Mouse (Mus musculus) fat pad, adult 2 months (tissue): ENCODE results near the gene Top3b.
"Not testable (repeated sequence)": the region's sequence is repeated elsewhere in the genome, so short reads cannot be mapped to it uniquely, and the experiment has no call there.

Experiments
- DNase-seq: peaks from one replicate; pipeline ENCODE4 v3.0.0-alpha.2; 2011; ENCODE audit warnings: low read depth, low spot score; ENCODE audit errors: extremely low read depth

Gene Top3b

DNA sequence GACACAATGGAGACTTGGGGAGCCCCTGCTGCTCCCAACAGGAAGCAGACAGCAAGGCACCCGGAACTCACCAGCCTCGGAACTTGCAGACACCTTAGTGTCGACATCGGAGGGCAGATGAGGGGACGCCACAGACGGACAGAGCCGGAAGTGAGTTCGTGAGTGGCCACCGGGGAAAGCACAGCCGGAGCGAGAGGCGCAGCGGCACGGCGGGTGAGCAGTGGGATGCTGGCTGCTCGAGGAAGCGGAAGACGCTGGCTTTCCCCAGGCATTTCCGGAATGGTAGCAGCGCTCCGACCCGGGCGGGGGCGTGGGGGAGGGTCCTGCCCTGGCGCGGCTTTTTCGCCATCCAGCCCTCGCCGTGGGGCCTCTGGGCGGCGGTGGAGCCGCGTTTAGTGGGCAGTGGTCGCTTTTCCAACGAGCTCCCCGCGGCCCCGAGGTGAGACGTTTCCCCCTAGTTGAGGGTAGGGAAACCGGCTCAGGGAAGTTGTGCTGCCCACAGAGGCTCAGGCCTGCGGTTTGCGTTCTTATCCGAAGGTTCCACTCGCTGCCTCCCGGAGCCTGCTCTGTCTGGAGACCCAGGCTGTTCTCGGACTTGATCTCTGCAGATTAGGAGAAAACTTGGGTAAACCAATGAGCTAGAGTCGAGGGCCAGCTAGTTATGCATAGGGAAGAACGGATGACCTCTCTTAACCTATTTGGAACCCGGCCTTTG, at the start of gene Top3b, which contains the start of gene Vpreb1:
Gene Top3b, plus strand, starts transcription at position 120 of the 715 bp plus-strand sequence.
Gene Vpreb1, minus strand, starts transcription at position 227 of the 715 bp plus-strand sequence.
- DNase-seq, result peak; percentile 36

DNA sequence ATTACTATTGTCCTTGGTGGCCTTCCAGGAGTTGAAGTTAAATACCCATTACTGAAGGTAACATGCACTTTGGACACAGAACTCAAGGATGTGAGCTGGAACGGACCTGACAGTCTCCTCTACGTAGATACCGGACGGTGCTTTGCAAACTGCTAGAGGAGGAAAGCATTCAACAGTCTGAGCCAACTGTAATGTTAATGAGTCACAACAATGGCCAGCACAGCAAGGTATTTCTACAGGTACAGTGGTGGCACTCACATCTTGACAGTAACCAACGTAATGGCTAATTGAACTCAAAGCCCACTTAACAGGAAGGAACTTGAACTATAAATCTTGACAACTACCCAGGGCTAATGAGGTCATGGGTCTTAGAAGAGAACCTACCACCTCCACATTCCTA, 45.1 kb upstream of the Top3b start:
- no peak for DNase-seq

DNA sequence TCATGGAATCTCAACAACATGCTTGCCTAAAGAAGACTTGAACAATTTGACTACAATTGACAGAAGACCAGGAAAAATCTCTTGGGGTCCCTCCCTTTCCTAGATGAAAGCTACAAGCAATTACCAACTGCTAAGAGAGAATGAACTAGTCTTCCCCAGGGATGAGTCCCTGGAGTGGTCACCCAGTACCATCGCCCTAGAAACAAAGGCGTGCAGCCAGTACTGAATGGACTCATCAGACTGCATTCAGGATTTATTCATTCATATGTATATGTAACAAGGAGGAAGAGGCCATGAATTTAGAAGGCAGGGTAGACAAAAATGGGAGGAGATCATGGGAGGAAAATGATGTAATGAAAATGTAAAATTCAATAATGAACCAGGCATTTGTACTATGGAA, 44.3 kb upstream of the Top3b start:
- DNase-seq, result no peak

DNA sequence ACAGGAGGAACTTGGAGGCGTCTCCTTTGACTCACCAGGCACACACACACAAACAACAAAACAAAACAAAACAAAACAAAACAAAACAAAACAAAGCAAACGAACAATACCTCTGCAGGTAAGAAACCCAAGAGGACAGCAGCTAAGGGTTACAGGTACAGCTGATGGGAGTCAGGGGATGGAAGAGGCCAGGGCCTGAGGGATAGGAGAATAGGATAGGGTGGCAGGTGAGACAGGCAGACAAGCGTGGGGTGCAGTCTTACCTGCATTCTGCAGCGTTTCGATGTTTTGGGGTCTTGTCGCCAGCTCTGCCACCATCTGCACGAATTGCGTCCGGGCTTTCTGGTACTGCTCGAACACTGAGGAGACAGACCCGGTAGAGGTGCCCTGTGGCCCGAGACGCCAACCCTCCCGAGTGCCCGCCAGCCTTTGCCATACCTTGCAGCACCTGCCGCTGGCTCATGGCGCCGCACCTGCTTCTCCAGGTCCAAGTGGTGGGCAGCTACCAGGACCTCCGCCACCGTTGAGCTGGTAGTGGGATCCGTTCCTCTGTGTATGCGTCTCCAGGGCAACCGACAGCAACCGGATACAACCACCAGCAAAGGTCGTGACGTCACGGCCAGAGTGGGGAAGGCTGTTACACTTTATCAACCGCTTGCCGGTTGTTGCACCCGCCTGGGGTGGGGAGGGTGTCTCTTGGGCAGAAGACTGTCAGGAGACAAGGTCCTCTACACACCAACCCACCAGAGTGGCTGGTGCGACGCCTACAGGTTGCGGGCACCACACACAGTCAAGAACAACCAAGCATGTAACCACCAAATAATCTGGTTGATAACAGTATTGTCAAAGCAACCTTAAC, 41.5 kb upstream of the Top3b start, which contains the start of gene Spag6l:
Gene Spag6l, minus strand, starts transcription at position 700 of the 859 bp plus-strand sequence.
- DNase-seq, result no peak

DNA sequence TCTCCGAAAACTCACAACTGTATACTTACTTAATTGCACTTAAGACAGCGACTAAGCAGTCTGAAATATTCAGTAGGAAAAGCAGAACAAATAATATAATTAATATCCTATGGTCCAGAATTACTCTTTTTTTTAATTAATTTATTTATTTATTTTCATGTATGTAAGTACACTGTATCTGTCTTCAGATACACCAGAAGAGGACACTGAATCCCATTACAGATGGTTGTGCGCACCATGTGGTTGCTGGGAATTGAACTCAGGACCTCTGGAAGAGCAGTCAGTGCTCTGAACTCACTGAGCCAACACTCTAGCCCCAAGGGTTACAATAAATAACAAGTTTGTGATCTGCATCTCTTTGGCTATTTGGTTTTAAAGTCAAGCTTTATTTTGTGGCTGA, 40.9 kb upstream of the Top3b start:
- no peak for DNase-seq

DNA sequence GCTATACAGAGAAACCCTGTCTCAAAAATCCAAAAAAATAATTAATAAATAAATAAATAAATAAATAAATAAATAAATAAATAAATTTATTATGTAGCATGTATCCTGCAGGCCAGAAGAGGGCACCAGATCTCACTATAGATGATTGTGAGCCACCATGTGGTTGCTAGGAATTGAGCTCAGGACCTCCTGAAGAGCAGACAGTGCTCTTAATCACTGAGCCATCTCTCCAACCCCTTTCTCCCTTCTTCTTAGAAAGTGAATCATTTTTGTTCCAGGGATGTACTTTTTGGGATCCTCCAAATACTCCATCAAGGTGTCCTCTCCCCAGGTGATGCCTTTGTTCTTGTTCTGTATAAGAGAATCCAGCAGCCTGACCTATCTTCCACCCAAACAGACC, 21.3 kb upstream of the Top3b start:
- no peak for DNase-seq

DNA sequence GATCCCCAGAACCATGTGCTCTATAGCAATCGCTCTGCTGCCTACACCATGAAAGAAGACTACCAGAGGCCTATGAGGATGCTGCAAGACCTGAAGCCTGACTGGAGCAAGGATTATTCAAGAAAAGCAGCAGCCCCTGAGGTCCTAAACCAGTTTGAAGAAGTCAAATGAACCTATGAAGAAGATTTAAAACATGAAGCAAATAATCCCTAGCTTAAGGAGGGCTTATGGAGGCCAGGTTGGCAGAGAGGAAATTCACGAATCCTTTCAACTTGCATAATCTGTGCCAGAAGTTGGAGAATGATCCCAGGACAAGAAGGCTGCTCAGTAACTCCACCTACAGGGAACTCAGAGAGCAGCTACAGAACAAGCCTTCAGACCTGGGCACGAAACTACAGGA, 18.1 kb upstream of the Top3b start:
- DNase-seq, result peak; percentile 83

DNA sequence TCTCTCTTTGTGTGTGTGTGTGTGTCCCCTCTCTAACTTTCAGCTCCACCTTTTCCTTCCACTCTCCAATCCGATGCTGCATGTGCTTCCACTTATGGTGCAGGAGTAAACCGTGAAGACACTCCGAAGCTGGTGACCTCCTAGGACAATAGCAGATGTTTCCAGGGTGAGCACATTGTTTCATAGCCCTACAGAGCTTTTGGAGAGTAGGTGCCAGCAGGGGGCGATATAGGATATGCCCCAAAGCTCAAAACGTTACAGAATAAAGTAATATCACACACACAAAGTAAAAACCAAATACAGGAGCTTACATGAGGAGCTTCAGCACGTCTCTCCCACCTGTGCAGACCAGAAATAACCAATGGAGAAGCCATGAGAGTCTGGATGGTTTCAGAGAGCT, 15.7 kb upstream of the Top3b start:
- no peak for DNase-seq

DNA sequence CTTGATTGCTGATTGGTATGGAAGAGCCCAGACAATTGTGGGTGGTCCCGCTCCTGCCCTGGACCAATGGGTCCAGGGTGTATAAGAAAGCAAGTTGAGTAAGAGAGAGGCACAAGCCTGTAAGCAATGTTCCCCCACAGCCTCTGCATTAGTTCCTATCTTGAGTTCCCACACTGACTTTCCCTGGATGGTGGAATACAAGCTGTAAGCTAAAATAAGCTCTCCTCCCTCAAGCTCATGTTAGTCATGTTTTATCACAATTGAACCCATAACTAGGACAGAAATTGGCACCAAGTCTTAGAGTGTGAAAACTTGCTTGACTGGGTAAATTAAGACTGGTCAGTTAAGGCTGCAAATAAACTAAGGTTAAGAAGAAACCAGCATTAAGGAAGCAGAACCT, 15.0 kb upstream of the Top3b start:
- DNase-seq, result no peak

DNA sequence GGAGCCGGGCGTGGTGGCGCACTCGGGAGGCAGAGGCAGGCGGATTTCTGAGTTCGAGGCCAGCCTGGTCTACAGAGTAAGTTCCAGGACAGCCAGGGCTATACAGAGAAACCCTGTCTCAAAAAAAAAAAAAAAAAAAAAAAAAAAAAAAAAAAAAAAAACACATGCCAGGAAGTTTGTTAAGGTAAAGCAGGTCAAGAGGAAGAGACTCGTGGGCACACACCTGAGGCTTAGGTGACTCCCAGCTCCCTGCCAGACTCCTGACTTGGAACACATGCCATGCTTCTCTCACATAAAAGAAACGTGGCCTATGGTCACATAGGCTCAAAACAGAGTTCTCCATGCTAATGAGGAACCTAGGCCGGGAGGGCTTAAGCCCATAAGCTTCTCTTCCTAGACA, 14.5 kb upstream of the Top3b start:
- DNase-seq, result not testable (repeated sequence)

DNA sequence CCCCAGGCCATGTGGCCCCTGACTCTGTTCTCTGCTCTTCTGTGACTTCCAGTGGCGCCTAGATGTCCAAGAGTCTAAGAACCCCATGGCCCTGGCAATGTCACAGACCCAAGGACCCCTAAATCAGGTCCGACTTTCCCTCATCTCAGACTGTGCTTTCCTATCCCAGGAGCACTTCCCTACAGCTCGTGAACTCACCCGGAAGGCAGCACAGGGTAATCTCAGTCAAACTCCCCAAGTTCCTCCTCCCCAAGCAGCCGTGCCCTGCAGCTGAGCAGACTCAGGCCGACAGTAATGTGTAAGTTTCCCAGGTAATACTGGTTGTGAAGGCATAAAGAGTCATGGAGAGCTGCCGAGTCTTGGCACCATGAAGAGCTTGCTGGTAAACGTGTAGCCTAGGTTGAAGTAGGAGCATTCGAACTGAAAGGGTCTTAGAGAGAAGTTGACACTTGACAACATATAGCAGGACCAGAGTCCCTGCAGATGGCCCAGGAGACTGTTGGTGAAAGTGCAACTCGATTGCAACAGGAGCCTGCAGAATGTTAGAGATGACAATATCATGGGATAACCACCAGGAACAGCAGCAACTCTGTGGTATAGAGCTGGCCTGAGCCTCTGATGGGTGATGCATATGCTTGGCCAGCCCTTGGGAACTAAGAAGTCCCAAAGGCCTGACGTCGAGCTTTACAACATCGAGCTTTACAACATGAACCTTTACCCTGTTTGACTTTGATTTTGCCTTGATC, 13.6 kb upstream of the Top3b start:
- DNase-seq, result no peak

DNA sequence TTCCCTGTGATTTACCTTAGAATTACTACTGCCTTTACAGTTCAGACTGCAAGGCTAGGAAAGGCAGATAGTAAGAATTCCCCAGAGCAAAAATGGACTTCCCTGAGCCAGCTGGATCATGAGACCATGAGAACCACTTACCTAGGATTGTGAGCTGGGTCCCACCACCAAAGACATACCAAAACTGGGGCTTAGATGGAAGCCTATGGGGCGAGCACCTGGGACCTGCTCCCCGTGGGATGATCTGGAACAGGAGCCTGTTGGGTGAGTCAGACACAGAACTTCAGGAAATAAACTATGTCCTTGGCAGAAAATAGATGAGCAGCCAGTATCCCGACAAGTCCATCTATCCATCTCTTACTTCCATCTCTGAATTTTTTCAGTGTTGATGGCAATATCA, 8.2 kb upstream of the Top3b start:
- no peak for DNase-seq

DNA sequence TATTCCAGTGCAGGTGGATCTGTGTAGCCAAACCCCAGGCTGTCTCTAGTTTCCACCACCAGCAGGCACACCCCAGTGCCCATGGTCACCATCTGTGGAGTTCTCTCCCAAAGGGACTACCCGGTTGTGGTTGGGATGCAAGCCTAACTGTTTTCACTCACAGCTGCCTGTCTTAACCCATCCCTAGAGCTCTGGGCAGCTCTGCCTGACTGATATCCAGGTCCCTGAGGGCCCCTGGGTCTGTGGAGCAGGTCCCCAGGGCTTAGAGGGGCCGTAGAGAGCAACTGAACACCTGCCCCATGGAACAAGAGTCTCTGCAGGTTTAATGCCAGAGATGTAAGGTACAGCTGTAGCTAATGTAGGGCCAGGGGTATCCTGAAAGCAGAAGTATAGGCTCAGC, 6.6 kb upstream of the Top3b start, which contains the start of gene Igll1:
Gene Igll1, minus strand, starts transcription at position 8 of the 400 bp plus-strand sequence.
- no peak for DNase-seq

DNA sequence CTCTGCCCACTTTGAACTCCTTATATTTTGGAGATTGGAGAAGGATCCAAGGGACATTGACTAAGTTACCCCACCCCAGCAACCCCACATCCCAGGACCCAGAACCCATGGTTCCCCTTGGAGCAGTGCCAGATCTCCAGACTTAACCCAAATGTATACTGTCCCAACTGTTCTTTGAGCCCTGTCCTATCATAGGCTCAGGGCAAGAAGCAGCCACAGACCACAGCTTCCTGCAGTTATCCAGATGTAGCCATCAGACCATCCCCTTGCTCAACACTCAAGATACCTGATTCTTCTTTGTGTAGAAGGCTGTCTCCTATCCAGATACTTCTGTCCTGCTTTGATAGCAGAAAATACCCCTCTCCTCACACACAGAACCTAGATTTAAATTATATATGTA, 5.3 kb upstream of the Top3b start:
- no peak for DNase-seq

DNA sequence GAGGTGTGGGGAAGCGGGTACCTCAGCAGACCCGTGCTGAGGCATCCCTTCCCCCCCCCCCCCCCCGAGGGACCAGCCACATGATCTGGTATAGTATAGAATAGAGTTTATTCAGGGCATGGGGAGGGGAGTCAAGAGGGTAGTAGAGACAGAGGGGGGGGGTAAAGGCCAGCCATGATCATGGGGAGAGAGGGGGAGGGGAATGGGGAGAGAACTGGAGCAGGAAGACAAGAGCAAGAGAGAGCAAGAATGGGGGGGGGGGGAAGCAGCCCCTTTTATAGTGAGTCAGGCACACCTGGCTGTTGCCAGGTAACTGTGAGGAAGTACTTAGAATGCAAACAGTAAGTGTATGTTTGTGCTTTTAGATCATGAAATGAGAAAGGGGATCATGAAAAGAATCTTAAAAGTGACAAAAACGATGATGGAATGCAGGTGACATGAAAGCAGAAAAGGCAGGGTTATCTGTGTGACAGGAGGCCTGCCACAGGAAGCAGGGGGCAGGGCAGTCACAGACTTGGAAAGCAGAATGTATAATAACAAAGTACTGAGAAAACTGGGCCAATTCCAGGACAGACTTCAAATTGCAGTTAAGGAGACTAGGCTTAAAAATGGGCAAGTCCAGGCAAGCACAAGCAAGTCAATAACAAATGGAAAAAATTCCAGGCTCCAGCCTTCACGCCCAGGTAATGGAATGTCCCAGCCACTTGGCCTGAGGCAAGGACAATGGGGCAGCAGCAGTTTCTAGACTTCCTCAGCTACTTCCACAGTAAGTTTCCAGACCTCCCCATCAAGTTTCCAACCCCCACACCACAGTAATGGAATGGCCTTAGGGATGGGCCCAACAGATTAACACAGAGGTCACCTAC, 4.6 kb upstream of the Top3b start:
- DNase-seq, result peak; percentile 69

DNA sequence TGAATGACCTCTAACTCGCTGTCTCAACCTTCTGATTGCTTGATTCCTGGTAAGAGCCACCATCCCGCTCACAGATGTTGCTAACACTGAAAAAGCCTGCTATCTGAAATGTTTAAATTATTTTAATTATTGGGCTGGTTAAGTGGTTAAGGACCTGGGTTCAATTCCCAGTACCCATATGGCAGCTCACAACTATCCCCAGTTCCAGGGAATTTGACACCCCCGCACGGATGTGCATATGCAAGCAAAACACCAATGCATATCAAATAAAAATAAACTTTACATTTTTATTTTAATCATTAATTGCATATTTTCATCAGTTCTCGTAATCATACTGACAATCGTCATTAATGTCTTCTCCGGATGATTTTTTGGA, 307 bp upstream of the Top3b start:
- no peak for DNase-seq

DNA sequence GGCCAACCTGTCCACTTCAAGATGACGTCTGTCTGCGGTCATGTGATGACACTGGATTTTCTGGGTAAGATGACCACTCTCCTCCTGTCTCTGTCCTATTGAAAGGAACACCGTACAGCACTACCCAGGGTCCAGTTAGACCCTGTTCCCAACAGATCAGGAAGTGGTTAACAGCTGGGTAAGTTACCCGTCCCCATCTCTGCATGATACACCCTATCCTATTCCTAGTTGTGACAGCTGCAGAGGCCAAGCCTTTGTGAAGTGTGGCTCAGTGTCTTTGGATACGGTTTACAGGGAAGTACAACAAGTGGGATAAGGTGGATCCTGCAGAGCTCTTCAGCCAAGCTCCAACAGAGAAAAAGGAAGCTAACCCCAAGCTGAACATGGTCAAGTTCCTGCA, 8.5 kb downstream of the Top3b start:
- no peak for DNase-seq

DNA sequence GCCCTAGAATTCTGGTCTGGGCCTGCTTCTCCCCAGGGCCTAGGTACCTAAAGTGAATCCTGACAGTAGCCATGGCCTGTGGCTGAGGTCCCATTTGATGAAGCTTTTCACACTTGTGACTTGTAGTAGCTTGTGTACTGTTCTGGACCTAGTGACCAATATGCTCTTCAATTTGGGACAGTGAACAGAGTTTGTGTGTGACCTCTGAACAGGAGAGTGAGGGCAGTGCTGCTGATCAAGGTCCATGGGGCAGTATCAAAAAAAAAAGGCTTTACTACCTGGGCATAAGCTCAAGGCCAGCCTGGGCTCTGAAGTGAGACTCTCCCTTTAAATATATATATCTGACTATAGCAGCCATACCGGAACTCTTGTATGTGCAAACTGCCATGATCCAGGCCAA, 17.8 kb downstream of the Top3b start:
- no peak for DNase-seq

DNA sequence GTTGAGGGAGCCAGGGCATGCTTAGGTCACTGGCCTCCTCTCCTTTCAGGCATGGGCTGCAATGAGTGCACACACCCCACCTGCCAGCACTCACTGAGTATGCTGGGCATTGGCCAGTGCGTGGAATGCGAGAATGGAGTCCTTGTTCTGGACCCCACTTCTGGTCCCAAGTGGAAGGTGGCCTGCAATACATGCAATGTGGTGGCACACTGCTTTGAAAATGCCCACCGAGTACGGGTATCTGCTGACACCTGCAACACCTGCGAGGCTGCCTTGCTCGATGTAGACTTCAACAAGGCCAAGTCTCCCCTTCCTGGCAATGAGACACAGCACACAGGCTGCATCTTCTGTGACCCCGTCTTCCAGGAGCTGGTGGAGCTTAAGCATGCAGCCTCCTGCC, 21.8 kb downstream of the Top3b start:
- no peak for DNase-seq

DNA sequence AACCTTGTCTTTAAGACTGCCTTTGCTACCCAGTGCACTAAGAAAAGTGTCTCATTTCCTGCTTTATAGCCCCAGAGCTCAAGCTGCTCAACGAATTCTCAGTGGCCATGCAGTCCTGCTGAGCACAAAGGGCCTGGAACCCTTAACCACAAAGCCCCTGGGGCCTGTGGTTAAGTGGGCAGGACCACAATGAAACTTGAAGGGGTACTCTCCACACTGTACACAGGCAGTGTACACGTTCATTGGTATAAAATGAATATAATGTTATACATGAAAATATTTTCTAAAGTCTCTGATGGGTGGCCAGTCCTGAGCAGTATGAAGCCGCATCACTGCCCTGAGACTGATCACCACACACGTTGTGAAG, 25.5 kb downstream of the Top3b start:
- no peak for DNase-seq
